Mouse (Mus musculus): ENCODE data around the gene Mtfr1l.
"Not testable (repeated sequence)": the region's sequence is repeated elsewhere in the genome, so short reads cannot be mapped to it uniquely, and the experiment has no call there.

Gene Mtfr1l

DNA sequence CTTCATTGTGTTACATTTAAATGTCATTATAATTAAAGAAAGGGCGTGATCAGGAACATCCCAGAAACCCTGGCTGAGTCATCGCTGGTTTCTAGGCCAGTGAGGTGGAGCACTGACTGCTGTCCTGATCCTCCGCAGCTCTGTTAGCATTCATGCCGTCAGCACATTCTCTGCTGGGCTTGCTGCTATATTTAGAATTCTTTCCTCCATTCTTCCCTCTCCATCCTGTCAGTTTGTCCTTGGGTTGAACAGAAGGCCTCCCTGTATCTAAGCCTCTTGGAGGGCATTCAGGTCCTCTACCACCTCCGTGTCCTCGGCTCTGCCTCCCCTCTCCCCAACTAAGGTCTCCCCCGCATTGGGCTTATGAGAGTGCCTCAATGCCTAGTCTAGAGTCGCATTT lies 18.2 kb downstream of the Mtfr1l start:
- DNase-seq (ENCODE audit: low read depth, low spot score): no peak

DNA sequence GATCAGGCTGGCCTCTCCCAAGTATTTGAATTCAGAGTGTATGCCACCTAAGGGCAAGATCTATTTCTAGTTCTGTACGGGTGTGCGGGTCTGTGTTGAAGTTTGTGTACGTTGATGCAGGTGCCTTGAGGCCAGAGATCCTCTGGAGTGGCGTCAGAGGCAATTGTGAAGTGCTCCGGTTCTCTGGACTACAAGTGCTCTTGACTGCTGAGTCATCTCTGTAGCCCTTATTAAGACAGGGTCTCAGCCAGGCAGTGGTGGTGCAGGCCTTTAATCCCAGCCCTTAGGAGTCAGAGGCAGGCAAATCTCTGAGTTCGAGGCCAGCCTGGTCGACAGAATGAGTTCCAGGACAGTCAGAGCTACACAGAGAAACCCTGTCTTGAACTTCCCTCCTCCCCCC lies 19.6 kb downstream of the Mtfr1l start:
- no peak for DNase-seq (ENCODE audit: low read depth, low spot score)

DNA sequence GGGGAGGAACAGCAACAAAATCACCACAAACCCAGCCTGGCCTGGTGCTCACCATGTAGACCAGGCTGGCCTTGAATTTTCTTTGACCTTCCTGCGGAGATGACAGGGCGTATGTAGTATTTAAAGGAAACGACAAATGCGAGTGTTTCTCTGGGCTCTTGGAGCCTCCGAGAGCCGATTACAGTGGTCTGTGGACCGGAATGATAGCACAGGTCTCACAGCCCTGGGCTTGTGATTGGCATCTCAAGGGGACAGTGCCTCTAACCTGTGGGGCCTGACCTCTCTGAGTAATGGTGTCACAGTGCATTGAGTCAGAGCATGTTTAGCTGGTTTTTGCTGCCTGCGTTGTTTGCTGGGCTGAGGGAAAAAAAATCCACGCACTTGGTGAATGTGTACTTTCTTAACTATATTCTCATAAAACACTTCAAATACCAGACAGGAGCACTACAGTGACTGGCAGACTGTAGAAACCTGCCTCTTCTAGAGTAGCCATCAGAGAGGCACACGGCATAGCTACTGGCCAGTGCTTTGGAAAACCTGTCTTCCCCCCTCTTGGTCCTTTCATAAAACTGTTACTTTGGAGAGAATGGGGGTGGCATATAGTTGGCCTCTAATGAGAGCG lies 20.8 kb downstream of the Mtfr1l start:
- no peak for DNase-seq (ENCODE audit: low read depth, low spot score)

DNA sequence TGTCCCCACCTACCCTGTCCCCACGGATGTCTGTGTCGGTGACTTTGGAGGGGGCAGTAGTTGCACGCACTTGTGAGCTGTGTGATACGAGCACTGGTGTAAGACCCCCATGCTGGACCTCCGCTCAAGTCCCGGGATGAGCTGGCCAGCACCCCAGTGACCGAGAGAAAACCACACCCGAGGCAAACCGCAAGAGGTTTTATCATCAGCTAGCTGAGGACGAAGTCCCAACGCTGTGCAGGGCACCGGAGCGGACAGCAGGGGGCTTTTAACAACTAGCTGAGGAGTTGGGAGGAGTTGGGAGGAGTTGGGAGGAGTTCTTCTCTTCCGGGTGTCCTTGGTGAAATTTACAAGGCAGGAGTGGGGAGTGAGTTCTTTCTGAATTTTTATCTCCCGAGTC lies 22.4 kb downstream of the Mtfr1l start:
- DNase-seq (ENCODE audit: low read depth, low spot score): no peak

DNA sequence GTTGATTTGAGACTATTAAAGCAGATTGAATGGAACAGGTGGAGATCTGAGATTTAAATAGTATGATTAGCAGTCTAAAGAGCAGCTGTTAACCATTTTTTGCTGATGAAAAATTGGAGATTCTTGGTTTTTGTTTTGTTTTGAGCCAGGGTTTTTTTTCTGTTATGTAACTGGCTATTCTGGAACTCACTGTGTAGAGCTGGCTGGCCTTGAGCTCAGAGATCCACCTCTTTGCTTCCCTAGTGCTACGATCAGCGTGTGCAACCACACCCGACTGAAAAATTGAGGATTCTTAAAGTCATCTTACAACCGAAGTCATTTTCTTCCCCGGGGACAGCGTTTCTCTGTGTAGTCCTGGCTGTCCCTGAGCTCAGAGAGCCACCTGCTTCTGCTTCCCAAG lies 23.5 kb downstream of the Mtfr1l start:
- DNase-seq (ENCODE audit: low read depth, low spot score): no peak

DNA sequence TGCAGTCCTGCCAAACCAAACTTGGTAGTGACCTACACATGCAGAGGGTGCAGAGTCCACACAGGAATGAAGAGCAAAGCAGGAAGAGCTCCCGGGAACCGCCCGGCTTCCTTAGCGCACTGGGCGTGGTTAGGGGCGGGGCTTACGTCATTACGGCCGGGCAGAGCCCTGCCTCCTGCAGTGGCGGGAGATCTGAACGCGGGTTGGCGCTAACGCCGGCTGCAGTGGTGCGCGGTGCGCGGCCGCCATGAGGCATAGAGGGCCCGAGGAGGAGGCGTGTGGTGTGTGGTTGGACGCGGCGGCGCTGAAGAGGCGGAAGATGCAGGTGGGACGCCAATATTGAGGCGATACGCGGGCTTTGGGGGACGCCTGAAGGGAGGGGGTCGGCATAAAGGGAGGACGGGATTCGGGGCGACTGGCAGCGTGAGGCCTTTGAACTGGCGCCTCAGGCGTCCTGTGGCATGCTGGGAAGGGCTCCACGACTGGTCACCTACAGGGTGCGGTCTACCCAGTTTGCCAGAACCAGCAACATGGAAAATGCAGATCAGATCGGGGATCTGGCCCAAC lies 24.3 kb downstream of the Mtfr1l start, which contains the start of gene Aunip:
Aunip (plus strand) TSS at position 155 of the 567 bp plus-strand sequence.
- peak; percentile 94 for DNase-seq (ENCODE audit: low read depth, low spot score)

DNA sequence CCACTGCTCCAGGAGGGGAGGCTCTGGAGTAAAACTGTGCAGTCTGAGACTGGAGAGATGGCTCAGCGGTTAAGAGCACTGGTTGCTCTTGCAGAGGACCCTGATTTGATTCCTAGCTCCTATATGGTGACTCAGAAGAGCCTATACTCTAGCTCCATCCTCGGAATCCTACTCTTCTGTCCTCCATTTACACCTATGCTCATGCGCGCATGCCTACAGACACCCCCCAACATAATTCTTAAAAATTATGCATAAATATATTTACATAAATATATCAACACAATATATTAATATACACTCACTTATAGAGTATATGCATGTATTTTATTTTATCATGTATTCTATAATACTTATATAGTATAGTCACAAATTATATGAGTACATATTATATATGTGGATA lies 24.8 kb downstream of the Mtfr1l start:
- DNase-seq (ENCODE audit: low read depth, low spot score): no peak

DNA sequence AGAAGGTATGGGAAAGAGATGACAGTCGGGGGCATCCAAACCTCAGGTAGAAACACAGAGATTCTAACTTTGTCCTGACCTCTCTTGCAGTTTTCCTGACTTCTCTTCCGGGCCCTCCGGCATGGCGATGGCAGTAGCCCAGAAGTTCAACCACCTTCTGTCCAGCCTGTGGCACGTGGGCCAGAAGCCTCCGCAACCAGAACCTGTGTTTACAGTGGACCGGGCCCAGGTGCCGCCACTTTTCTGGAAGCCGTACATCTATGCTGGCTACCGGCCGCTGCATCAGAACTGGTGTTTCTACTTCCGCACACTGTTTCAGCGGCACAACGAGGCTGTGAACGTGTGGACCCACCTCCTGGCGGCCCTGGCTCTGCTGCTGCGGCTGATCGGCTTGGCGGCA lies 28.5 kb downstream of the Mtfr1l start:
- DNase-seq (ENCODE audit: low read depth, low spot score): no peak

DNA sequence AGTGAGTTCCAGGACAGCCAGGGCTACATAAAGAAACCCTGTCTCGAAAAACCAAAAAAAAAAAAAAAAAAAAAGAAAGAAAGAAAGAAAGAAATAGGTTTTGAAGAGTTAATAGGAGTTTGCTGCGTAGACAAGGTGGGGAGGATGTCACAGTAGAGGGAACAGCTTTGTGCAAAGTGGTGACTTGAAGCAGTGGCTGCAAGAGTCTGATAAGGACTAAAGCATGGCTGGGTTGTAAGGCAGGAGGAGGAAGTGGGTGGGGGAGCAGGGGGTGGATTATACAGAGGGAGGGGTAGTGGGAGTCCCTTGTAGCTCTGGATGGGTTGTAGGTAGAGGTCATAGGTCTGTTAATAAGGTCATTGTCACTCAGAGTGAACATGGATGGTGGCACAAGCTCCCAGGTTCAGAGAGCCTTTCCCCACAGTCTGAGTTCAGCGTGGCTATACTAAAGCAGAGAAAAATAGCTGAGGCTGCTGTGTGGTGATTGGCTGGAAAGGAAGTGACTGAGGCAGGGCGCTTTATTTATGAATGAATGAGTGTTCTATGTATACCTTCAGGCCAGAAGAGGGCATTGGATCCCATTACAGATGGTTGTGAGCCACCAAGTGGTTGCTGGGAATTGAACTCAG lies 29.1 kb downstream of the Mtfr1l start:
- no peak for DNase-seq (ENCODE audit: low read depth, low spot score)

DNA sequence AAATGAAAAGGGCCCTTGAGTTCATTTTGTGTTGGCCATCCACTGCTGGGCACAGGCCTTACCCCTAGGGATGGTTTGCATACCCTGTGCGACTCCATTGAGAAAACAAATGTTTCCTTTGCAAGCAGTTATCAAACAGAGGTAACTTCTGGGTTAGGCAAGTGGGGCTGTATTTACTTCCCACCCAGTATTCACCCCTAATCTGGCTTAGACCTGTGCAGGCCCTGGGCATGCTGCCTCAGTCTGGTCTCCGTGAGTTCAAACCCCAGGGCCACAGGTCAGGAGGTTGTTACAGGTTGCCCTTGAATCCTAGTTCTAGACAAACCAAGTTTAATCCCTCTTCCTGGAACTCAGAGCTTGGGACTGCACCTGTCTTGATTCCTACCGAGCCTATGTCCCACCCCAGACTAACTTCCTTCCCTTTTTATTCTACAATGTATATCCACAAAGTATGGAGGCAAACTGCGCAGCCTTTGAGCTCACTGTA lies 29.8 kb downstream of the Mtfr1l start:
- no peak for DNase-seq (ENCODE audit: low read depth, low spot score)

DNA sequence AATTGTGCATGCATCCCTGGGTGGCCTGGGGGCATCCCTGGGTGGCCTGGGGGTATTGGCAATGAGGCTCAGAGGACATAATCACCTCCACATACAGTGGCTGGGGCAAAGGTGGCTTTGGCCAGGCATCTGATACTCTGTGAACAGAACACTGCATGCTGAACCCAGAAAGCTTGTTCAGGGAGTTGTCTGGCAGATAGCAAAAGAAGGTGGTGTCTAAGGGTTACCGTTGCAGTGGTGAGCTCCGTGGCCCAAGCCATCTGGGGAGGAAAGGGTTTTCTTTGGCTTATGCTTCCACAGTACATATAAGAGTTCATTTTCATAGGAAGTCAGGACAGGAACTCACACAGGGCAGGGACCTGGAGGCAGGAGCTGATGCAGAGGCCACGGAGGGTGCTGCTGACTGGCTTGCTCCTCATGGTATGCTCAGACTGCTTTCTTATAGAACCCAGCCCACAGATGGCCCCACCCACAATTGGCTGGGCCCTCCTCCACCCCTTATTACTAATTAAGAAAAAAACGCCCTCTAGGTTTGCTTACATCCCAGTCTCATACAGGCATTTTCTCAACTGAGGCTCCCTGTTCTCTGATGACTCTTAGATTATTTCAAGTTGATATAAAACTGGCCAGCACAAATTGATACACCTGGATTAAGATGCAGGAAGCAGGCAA lies 31.4 kb downstream of the Mtfr1l start:
- DNase-seq (ENCODE audit: low read depth, low spot score): no peak

DNA sequence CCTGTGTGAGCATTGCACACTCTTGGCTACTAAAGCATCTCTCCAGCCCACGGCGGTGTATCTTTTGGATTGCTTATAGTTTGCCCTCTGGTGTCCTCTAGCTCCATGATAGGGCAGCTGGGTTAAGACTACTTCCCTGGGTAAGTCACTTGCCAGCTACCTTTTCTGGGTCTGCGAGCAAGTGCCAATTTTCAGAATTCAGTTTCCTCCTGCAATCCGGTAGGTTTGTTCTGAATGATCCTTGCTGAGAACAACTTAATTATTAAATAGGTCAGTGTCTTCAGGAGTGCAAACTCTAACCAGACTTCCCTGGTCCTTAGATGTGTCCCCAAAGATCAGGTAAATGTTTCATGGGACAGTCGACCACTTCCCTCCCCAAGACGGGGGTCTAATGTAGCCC lies 34.1 kb downstream of the Mtfr1l start:
- DNase-seq (ENCODE audit: low read depth, low spot score): no peak

DNA sequence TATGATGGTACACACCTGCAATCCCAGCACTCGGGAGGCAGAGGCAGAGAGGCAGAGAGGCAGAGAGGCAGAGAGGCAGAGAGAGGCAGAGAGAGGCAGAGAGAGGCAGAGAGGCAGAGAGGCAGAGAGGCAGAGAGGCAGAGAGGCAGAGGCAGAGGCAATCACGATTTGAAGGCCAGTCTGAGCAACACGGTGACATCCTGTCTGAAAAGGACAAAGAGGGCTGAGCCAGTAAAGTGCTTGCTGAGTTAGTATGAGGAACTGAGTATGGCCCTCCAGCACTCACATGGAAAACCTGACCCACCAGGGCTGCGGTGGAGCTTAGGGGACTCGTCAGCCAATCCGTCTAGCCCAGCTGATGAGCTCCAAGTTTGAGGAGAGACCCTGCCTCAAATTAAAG lies 36.2 kb downstream of the Mtfr1l start:
- DNase-seq (ENCODE audit: low read depth, low spot score): not testable (repeated sequence)

DNA sequence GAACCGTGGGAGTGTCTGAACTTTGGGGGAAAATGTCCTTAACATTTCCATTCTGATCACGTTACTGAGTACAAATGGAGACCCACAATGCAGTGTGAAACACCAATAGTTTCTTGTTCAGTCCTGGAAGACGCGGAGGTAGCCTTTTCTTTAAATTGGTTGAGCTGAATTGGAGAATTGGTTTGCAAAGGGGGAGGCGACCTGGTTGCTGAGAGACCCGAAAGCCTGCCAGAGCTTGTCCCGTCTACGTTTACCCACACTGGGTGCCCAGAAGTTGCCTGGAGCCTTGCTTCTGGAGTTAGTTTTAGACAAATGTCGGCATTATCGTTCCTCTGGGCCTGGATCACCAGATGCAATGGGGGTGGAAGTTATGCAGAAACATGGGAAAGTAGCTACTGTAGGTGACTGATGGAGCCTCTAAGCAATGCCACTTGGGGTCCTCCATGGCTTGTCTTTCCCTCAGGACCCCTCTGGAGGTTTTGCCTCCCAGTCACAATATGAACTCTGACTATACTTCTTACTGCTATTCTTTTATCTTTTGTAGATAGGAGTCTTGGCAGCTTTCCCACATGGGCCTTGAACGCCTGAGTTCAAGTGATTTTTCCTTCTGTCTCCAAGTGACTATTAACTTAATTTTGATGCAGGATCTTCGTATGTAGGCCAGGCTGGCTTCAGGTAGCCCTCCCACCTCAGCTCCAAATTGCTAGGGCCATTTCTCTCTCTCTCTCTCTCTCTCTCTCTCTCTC lies 37.0 kb downstream of the Mtfr1l start:
- no peak for DNase-seq (ENCODE audit: low read depth, low spot score)

DNA sequence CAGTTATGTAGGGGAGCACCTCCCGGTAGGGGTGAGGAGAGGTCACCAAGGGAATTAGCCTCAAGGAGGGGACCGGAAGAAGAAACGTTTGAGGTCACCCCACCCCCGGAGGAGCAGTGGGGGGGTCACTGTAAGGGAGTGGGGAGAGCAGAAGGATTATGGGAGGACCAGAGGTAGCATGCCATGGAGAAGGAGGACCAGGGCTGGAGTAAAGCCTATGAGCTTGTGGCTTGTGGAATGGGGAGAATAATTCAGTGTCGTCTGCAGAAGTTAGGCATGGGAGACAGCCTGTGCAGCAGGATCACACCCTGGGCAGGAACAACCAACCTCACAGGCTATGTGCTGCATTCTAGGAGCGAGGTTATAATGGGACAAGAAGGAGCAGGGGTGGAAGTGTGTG lies 38.0 kb downstream of the Mtfr1l start:
- no peak for DNase-seq (ENCODE audit: low read depth, low spot score)

DNA sequence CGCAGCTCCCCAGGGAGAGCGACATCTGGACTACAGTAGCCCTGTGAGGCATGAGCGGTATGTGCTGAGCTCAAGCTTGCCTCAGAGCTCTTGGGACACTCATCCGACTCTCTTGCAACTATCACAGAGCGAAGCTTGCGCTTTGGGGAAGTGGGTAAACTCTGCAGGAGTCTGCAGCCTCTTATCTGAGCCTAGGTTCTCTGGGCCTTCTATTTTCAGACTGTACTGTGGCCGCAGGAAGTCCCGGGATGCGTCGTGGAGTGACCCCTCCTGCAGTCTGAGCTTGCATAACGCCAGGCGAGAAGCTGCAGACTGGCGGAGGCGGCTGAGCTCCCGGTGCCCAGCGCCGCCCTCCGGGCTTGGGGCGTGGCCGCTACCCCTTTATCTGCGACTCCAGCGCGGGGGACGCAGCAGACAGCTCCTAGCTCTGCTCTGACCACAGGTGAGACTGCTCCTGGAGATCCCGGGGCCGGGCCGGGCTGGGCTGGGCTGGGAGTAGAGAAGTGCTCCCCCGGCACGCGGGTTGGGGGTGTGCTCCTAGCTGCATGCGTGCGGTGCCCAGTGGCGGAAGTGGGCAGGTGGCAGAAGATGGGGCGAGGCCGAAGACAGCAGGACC lies 38.5 kb downstream of the Mtfr1l start, which contains the start of gene Paqr7:
Paqr7 (plus strand) TSS at position 103 of the 616 bp plus-strand sequence.
- peak; percentile 50 for DNase-seq (ENCODE audit: low read depth, low spot score)

DNA sequence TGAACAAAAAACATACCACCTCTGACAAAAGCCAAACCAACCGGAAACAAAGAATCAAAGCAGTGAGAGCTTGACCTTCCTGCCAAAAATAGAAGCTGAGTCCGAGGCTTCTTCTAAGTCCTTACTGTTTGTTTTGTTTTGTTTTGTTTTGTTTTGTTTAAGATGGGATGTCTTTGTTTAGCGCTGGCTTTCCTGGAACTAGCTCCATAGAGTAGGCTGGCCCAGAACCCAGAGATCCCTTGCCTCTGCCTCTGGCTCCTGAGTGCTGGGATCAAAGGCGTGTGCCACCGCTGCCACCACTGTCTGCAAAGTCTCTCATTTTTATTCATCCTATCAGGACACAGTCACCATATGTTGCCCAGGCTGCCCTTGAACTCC lies 39.7 kb downstream of the Mtfr1l start:
- no peak for DNase-seq (ENCODE audit: low read depth, low spot score)

DNA sequence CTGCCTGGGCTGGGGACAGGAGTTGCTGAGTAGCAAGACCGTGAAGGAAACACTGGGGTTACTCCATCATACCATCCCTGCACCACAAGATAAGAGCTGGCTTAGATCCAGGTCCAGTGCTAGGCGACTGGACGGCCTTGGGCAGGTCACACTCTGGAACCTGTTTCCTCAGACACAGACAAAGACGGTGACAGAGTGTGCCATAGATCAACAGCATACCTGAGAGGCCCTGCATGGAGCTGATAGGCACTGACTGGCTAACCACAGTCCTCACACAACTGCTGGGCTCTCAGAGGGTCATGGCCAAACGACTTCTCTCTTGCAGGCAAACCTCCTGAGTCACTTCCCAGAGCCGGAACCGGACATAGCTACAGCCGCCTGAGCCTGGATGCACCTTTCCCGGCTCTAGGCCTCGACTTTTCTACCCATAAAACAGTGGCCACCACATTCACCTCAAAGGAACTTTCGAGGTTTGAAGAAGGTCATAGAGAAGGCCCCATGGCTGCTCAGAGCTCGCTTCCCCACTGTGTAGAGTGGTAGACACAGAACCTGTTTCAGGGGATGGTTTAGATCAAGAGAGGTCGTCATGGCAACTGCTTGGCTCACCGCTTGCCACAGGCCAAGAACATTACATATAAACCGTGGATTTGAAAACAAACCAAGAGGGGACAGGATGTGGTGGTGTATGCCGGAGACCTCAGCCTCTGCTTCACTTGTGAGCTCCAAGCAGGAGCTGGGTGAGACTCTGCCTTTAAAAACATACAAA lies 40.2 kb downstream of the Mtfr1l start:
- no peak for DNase-seq (ENCODE audit: low read depth, low spot score)

DNA sequence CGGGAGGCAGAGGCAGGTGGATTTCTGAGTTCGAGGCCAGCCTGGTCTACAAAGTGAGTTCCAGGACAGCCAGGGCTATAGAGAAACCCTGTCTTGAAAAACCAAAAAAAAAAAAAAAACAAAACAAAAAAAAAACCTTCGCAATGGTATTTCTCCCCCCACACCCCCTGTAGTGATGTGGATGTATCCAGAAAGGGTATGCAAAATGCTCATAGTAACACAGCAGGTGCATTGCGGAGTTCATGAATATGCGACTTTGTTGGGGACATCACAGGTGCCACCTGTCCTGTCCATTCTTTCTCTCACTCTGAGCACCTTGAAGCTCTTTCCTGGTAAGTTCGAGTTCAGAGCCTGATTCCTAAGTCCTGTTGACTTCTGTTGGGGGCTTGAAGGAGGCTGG lies 41.0 kb downstream of the Mtfr1l start:
- not testable (repeated sequence) for DNase-seq (ENCODE audit: low read depth, low spot score)

DNA sequence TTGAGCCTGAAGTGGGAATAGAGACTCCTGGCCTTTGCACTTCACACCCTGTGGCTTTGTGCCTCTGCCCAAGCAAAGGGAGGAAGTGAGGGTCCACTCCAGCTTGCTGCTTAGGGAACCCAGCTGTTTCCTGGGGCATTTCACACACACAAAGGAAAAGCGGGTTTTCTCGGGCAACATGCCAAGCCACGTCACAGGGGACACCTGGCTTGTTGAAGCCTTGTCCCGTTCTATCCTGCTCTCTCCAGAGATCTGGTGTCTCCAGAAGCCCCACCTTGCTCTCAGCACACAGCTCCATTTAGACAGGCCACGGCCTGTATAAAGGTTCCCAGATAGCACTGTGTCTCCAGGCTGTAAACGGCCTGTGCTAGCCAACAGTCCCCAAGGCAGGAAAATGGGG lies 43.5 kb downstream of the Mtfr1l start:
- no peak for DNase-seq (ENCODE audit: low read depth, low spot score)

All from A20 (cell line).